Mouse (Mus musculus): ENCODE results near the gene Csrnp3. TPM values are rescaled to one million over a fixed set of nuclear protein-coding genes. Genes with fewer than 3 reads are reported as not detected.
"Not testable (repeated sequence)": the region's sequence is repeated elsewhere in the genome, so short reads cannot be mapped to it uniquely, and the experiment has no call there.

Csrnp3 gene
- total RNA-seq (2014; fragmentation: Nextera tagmentation) (not detected in 2 replicates), total RNA-seq (2017) (not detected in 2 replicates)

- no peak for ATAC-seq (replicated peaks; ENCODE audit: low FRiP score, low TSS enrichment, poor library complexity, severe bottlenecking)
Observed at GRCm38 (mm10) chr2:65845551-65845950, at the start of gene Csrnp3. Csrnp3 (plus strand) TSS chr2:65845767.

DNA sequence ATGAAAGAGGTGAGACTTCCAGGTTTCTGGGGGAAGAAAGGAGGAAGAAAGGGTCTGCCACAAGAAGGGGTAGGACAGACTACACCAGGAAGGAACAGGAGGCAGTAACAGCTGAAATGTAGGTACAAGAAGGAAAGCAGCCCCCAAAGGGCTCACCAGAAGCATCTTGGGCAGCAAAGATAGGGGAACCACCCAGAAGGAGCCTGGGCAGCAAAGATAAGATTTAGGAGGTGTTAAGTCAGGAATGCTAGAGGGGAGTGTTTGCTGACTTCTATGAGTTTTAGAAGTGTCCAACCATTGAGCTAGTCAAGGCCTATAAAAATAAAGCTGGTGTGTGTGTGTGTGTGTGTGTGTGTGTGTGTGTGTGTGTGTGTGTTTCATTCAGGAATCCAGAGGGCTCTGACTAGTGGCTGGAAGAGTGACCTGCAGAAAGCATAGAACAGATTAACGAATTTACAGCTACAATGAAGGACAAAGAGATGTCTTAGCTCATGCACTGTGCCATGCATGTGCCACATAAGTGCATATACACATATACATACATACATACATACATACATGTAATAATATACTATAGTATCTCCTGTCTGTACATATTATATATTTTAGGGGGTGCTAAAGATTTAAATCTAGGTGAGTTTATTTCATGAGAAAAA, 44.4 kb upstream of the Csrnp3 start:
- peak; percentile 99 for ATAC-seq (replicated peaks; ENCODE audit: low FRiP score, low TSS enrichment, poor library complexity, severe bottlenecking)

GRCm38 (mm10) chr2:65806556-65806955, 39.0 kb upstream of the Csrnp3 start:
- ATAC-seq (replicated peaks; ENCODE audit: low FRiP score, low TSS enrichment, poor library complexity, severe bottlenecking), result no peak

DNA sequence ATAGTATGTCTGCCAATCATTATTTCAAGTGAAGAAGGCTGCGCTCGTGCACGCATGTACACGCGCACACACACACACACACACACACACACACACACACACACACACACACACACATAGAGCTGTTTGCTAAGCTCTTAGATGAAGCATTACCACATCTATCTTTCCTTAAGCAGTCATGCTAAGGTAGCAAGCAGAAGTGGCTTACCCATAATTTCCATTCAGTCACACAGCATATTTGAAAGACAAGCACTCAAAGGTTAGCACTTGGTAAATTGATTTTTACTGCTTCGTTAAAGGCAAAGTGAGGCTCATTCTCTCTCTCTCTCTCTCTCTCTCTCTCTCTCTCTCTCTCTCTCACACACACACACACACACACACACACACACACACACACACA, 34.4 kb upstream of the Csrnp3 start:
- not testable (repeated sequence) for ATAC-seq (replicated peaks; ENCODE audit: low FRiP score, low TSS enrichment, poor library complexity, severe bottlenecking)

- ATAC-seq (replicated peaks; ENCODE audit: low FRiP score, low TSS enrichment, poor library complexity, severe bottlenecking), result peak; percentile 59; the same call in 1 of the 2 replicates
Observed at GRCm38 (mm10) chr2:65818080-65818796, 27.3 kb upstream of the Csrnp3 start.

GRCm38 (mm10) chr2:65820114-65820769, 25.3 kb upstream of the Csrnp3 start:
- ATAC-seq (replicated peaks; ENCODE audit: low FRiP score, low TSS enrichment, poor library complexity, severe bottlenecking), result peak; percentile 90

GRCm38 (mm10) chr2:65826314-65826713, 19.3 kb upstream of the Csrnp3 start:
- ATAC-seq (replicated peaks; ENCODE audit: low FRiP score, low TSS enrichment, poor library complexity, severe bottlenecking), result no peak

DNA sequence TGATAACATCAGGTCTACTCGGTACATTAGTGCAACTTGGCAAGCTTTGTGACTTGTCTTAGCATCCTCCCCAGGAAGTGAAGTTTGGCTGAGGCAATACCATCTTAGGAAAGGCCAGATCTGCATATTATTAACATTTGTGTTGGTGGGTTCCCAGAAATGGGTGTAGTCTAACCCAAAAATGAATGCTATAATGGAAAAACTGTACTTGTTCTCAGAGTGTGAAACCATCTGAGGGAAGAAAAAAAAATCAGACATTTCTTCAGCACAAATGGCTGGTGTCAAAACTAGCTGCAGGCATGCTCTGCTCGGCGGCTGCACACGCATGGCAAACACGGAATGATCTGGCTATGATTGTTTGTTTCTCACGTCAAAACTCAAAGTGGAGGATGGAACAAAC, 18.8 kb upstream of the Csrnp3 start:
- no peak for ATAC-seq (replicated peaks; ENCODE audit: low FRiP score, low TSS enrichment, poor library complexity, severe bottlenecking)

DNA sequence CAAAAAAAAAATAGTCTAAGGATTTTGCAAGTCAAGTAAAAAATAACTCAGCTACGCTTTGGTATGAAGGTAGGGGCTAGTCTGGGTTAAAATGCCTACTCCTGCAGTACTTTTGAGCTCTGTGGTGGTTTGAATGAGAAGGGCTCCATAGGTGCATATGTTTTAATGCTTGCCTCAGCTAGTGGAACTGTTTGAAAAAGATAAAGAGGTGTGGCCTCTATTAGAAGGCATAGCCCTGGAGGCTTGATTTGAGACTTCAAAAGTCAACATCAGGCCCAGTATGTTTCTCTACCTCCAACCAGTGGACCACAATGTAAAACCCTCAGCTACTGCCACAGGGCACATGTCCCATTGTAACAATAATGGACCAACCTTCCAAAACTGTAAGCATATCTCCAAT, 16.9 kb upstream of the Csrnp3 start:
- no peak for ATAC-seq (replicated peaks; ENCODE audit: low FRiP score, low TSS enrichment, poor library complexity, severe bottlenecking)

DNA sequence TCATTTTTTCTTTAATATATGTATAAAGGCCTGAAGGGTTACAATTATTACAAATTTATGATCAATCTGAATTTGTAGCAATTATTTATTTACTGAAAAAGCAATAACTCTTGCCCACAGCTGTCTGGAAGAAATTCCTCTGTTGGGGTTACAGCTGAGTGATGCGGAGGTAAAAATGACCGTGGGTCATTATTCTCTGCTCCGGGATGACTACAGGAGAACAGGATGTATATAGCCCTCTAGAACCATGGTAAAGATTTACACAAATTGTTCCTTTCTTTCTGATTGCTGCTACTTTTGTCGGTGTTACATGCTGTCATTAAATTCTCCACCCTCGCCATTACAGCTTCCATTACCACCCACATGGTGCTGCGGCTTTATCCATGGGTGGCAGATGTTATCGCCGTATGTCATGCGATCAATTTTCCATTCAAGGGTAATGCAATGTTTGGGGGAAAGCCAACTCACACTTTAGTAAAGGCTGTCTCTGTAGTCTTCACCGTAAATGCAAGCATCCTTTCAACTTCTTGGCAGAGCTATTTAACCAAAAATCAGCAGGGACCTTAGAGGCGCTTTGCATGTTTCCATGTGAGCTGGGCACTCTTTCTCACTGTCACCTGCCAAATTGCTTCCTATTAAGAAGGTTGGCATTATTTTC, 12.7 kb upstream of the Csrnp3 start:
- no peak for ATAC-seq (replicated peaks; ENCODE audit: low FRiP score, low TSS enrichment, poor library complexity, severe bottlenecking)

- no peak for ATAC-seq (replicated peaks; ENCODE audit: low FRiP score, low TSS enrichment, poor library complexity, severe bottlenecking)
Observed at GRCm38 (mm10) chr2:65833421-65833820, 12.1 kb upstream of the Csrnp3 start.

GRCm38 (mm10) chr2:65841606-65842005, 4.0 kb upstream of the Csrnp3 start:
- no peak for ATAC-seq (replicated peaks; ENCODE audit: low FRiP score, low TSS enrichment, poor library complexity, severe bottlenecking)

DNA sequence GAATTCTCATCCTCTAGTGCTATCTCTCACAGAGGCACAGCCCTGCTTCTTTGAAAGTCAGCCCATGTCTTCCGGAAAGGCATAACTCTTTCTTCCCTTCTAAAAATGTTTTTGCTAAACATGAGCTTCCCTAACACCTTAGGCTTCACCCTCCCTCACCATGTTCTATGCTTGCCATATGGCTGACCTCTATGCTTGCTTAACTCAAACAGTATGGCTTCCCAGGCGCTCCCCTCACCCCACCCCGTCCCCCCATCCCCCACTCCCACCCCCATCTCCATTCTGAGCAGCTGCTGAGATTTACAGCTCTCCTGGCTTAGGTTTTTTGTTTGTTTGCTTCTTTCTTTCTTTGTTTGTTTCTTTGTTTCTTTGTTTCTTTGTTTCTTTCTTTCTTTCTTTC, 3.2 kb upstream of the Csrnp3 start:
- ATAC-seq (replicated peaks; ENCODE audit: low FRiP score, low TSS enrichment, poor library complexity, severe bottlenecking), result no peak

GRCm38 (mm10) chr2:65846000-65846755, 611 bp downstream of the Csrnp3 start:
- no peak for ATAC-seq (replicated peaks; ENCODE audit: low FRiP score, low TSS enrichment, poor library complexity, severe bottlenecking)

DNA sequence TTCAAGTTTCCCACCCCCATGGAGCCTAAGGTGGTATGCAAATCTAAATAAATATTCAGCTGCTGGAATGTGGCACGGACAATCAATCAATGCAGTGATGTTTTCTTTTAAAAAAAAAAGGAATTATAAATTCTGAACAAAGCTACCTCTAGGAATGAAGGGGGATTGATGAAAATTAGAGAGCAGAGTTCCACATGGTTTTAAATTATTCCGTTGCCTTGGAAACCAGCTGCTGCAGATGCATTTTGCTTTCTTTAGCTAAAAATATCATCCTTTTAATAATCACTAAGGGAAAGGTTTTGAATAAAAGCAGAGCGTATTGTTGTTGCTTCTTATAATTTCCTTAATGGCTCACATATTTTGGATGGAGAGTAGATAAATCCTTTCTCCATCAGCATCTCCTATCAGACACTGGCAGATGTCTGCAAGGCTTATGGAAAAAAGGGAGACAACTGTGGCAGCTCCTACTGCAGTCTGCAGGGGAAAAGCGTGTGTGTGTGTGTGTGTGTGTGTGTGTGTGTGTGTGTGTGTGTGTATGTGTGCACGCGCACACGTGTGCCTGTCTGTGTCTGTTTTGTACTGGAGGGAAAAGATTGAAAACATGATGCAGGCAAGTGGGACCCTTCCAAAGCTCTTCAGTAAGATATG, 2.0 kb downstream of the Csrnp3 start:
- no peak for ATAC-seq (replicated peaks; ENCODE audit: low FRiP score, low TSS enrichment, poor library complexity, severe bottlenecking)

GRCm38 (mm10) chr2:65848706-65849105, 3.1 kb downstream of the Csrnp3 start:
- no peak for ATAC-seq (replicated peaks; ENCODE audit: low FRiP score, low TSS enrichment, poor library complexity, severe bottlenecking)

DNA sequence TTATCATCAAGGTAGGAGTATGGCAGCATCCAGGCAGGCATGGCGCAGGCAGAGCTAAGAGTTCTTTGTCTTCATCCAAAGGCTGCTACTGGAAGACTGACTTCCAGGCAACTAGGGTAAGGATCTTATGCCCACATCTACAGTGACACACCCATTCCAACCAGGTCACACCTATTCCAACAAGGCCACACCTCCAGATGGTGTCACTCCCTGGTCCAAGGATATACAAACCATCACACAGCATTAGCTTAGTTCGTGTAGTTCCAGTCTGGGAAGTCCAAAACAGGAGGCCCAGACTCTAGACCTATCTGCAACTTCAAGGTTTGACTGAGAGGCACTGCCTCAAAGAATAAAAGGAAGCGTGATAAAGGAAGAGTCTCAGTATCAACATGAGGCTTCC, 4.7 kb downstream of the Csrnp3 start:
- not testable (repeated sequence) for ATAC-seq (replicated peaks; ENCODE audit: low FRiP score, low TSS enrichment, poor library complexity, severe bottlenecking)

DNA sequence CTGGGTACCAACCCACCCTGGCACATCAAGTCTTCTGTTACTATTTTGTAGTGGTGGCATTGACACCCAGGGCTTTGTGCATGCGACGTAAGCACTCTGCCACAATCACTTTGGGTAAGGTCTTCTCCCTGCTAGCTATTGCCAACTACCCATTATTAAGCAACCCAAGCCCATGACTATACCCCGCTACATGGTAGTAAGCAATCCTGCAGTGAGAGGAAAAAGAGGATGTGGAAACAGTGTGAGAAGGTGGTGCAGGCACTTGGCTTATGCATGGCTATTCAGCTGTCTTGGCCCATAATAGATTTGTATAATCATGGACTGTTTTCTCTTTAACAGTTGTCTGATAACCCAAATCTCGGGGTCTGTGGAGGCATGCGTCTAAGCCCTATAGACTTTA, 11.2 kb downstream of the Csrnp3 start:
- no peak for ATAC-seq (replicated peaks; ENCODE audit: low FRiP score, low TSS enrichment, poor library complexity, severe bottlenecking)
